Mouse (Mus musculus): ENCODE measurements around the gene Fam76b. TPM values are rescaled to one million over a fixed set of nuclear protein-coding genes. Genes with fewer than 3 reads are reported as not detected.

Fam76b gene
- polyA plus RNA-seq, 1 experiment from 2014 or later: 12.5 TPM

DNA sequence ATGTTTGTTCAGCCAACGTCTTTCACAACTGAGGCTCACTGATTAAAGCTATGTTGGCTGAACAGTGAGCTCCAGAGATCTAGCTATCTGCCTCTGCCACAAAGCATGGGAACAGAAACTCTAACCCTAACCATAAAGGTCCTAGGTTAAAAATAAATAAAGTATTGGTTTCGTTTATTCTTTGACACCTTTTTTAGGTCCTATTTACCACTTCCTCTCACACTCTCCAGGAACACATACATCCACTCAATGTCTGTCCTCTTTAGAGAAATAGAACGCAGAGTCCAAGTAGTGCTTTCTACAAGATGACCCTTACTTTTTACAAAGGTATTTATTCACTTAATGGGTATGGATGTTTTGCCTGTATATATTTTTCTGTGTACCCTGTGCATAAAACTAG lies 6.7 kb upstream of the Fam76b start:
- no peak overlapping the region for H3K9ac ChIP-seq (ENCODE audit: low read depth, low read length)
- no peaks in the 10 kb centered on the region for H3K27me3 ChIP-seq (replicated peaks; ENCODE audit: control insufficient read depth, insufficient read depth, low read length)
- 0 out of 2 replicates have a peak, but pooled peaks cover 12% of the 10 kb centered on the region for H3K36me3 ChIP-seq (ENCODE audit: control insufficient read depth, insufficient read depth, low read length)
- peaks cover 9% of the 10 kb centered on the region for H3K4me1 ChIP-seq (ENCODE audit: control insufficient read depth, insufficient read depth, low read length)
- no peak overlapping the region for H3K4me3 ChIP-seq (ENCODE audit: low read length)
- no peak overlapping the region for H3K4me2 ChIP-seq (ENCODE audit: low read depth, low read length)
- WGBS: 90% methylated on average over 3 of the region's 3 CpGs
- H3K27ac ChIP-seq (ENCODE audit: low read length): no peak overlapping the region
- no peak for ATAC-seq
- H3K9me3 ChIP-seq (ENCODE audit: control insufficient read depth, low read length): no peaks in the 10 kb centered on the region

DNA sequence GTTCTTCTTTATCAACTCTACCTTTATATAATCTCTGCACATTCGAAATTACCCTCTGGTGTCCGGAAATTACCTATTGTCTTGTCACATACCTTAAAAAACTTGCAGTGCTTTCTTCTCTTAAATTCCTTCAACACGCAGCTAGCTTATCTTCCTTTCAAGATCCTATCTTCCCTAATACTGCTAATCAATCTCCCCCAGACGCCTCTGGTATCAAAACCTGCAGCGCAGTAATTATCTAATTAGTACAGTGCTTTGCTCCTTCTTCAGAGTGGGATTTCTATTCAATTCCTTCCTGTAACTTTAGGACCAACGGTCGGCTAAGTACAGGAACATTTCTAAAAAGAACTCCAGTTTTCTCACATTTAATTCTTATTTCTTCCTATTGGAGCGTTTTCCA lies 1.6 kb upstream of the Fam76b start:
- Histone ChIP-seq H3K4me1 (ENCODE audit: control insufficient read depth, insufficient read depth, low read length) (peaks cover 13% of the 10 kb centered on the region), H3K9ac (ENCODE audit: low read depth, low read length) (peak overlapping the region; percentile 92), H3K27ac (ENCODE audit: low read length) (peak overlapping the region; percentile 99), H3K4me3 (ENCODE audit: low read length) (peak overlapping the region; percentile 90), H3K27me3 (replicated peaks; ENCODE audit: control insufficient read depth, insufficient read depth, low read length) (no peaks in the 10 kb centered on the region), H3K4me2 (ENCODE audit: low read depth, low read length) (peak overlapping the region; percentile 76), H3K9me3 (ENCODE audit: control insufficient read depth, low read length) (no peaks in the 10 kb centered on the region), H3K36me3 (ENCODE audit: control insufficient read depth, insufficient read depth, low read length) (no peaks in the 10 kb centered on the region)
- 3% methylated on average over 8 of the region's 8 CpGs for WGBS
- no peak for ATAC-seq

DNA sequence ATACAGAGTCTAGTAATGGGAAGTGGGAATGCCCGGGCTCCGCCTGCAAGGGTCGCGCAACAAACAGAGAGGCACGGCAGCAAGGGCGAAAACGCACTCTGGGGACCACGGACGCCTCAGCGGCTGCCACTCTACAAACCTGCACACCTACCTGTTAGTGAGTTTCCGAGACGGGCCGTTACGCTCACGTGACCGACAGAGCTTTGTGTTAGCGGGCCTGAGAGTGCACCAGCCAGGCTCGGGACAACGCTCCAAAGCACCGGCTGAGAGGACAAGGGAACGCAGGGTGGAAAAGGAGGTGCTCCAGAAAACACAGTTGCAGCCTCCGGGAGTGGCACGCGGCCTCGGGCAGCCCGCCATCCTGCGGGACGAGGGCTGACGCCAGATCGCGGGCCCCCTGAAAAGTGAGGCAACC lies 1.1 kb upstream of the Fam76b start:
- under 1% methylated on average over 31 of the region's 31 CpGs for WGBS
- ATAC-seq: peak; percentile 39
- Histone ChIP-seq H3K9me3 (ENCODE audit: control insufficient read depth, low read length) (no peaks in the 10 kb centered on the region), H3K4me3 (ENCODE audit: low read length) (peak overlapping the region; percentile 90), H3K27me3 (replicated peaks; ENCODE audit: control insufficient read depth, insufficient read depth, low read length) (no peaks in the 10 kb centered on the region), H3K27ac (ENCODE audit: low read length) (peak overlapping the region; percentile 99), H3K9ac (ENCODE audit: low read depth, low read length) (peak overlapping the region; percentile 92), H3K4me2 (ENCODE audit: low read depth, low read length) (peak overlapping the region; percentile 76), H3K4me1 (ENCODE audit: control insufficient read depth, insufficient read depth, low read length) (peaks cover 13% of the 10 kb centered on the region), H3K36me3 (ENCODE audit: control insufficient read depth, insufficient read depth, low read length) (no peaks in the 10 kb centered on the region)

DNA sequence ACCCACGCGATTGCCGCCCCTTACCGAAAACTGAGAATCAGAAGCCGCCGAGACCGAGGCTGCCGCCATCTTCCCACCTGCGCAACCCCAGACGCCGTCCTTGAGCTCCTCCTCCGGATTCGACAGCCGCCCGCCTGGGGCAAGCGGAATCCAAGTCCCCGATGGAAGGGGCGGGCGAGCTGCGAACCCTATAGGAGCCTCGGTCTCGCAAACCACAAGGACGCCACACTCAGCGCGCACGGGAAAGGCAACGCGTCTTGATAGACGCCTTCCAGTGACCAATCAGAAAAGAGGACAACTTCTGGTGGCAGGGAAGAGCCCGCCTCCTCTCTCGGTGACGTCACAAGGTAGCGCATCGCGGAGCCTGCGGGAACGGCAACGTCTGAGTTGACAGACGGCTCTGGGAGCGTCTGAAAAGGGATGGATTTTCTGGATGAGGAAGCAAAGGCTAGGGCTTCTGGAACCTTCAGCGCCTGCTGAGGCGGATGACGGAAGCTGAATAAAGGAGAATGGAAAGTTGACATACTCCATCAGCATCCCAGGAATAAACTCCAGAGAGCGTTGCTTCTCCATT lies 597 bp upstream of the Fam76b start, which contains the start of gene Cep57:
Cep57 (minus strand) TSS at position 276 of the 574 bp plus-strand sequence.
- H3K9ac ChIP-seq (ENCODE audit: low read depth, low read length): peak within 1 kb of the TSS; percentile 92
- ATAC-seq: peak; percentile 94
- no peaks in the 10 kb centered on the region for H3K27me3 ChIP-seq (replicated peaks; ENCODE audit: control insufficient read depth, insufficient read depth, low read length)
- WGBS: under 1% methylated on average over 44 of the region's 44 CpGs
- H3K4me1 ChIP-seq (ENCODE audit: control insufficient read depth, insufficient read depth, low read length): peaks cover 13% of the 10 kb centered on the region
- H3K4me3 ChIP-seq (ENCODE audit: low read length): peak within 1 kb of the TSS; percentile 90
- H3K9me3 ChIP-seq (ENCODE audit: control insufficient read depth, low read length): no peaks in the 10 kb centered on the region
- no peaks in the 10 kb centered on the region for H3K36me3 ChIP-seq (ENCODE audit: control insufficient read depth, insufficient read depth, low read length)
- peak within 1 kb of the TSS; percentile 76 for H3K4me2 ChIP-seq (ENCODE audit: low read depth, low read length)
- H3K27ac ChIP-seq (ENCODE audit: low read length): peak within 1 kb of the TSS; percentile 99

DNA sequence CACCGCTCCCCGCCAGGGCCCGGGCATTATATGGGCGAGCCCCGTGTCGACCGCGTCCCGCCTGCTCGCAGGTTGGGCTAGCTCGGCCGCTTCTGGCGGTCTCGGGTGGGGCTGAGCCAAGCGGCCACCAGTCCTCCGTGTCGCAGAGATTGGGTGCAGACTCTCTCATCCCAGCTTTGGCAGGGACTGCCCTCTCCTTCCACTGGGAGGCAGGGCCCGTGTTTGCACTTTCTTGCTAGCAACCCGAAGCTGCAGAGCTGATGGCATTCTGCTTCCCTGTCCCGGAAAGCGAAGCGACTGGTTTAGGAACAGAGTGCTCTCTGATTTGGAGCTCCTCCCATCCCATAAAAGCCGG lies 548 bp downstream of the Fam76b start:
- peak overlapping the region; percentile 60 for H3K4me2 ChIP-seq (ENCODE audit: low read depth, low read length)
- H3K27ac ChIP-seq (ENCODE audit: low read length): peak overlapping the region; percentile 97
- H3K36me3 ChIP-seq (ENCODE audit: control insufficient read depth, insufficient read depth, low read length): 0 out of 2 replicates have a peak, but pooled peaks cover 4% of the 10 kb centered on the region
- H3K27me3 ChIP-seq (replicated peaks; ENCODE audit: control insufficient read depth, insufficient read depth, low read length): no peaks in the 10 kb centered on the region
- H3K9me3 ChIP-seq (ENCODE audit: control insufficient read depth, low read length): no peaks in the 10 kb centered on the region
- 0% methylated on average over 23 of the region's 23 CpGs for WGBS
- ATAC-seq: peak; percentile 21
- H3K4me1 ChIP-seq (ENCODE audit: control insufficient read depth, insufficient read depth, low read length): peaks cover 13% of the 10 kb centered on the region
- H3K4me3 ChIP-seq (ENCODE audit: low read length): peak overlapping the region; percentile 79
- peak overlapping the region; percentile 92 for H3K9ac ChIP-seq (ENCODE audit: low read depth, low read length)

DNA sequence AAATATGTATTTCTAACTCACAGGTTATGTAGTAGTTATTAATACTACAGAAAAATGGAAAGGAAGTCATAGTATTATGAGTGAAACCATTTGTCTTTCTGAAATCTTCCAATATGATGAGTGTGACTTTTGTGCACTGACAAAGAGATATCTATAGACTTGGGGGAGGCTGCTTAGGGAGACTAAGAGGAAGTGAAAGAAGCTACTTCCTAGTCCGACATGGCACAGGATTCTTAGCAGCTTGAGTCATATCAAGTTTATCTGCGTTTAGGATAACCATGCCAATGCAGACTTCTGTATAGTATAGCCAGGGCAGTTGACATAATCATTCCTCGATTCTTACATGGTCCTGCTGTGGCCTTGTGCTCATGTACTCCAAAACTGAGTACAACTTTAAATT lies 7.7 kb downstream of the Fam76b start:
- 84% methylated on average over 3 of the region's 3 CpGs for WGBS
- no peak overlapping the region for H3K27ac ChIP-seq (ENCODE audit: low read length)
- no peaks in the 10 kb centered on the region for H3K27me3 ChIP-seq (replicated peaks; ENCODE audit: control insufficient read depth, insufficient read depth, low read length)
- no peaks in the 10 kb centered on the region for H3K9me3 ChIP-seq (ENCODE audit: control insufficient read depth, low read length)
- H3K4me2 ChIP-seq (ENCODE audit: low read depth, low read length): no peak overlapping the region
- ATAC-seq: no peak
- no peak overlapping the region for H3K9ac ChIP-seq (ENCODE audit: low read depth, low read length)
- peaks cover 16% of the 10 kb centered on the region; the same call in 1 of the 2 replicates for H3K36me3 ChIP-seq (ENCODE audit: control insufficient read depth, insufficient read depth, low read length)
- no peaks in the 10 kb centered on the region for H3K4me1 ChIP-seq (ENCODE audit: control insufficient read depth, insufficient read depth, low read length)
- H3K4me3 ChIP-seq (ENCODE audit: low read length): no peak overlapping the region

DNA sequence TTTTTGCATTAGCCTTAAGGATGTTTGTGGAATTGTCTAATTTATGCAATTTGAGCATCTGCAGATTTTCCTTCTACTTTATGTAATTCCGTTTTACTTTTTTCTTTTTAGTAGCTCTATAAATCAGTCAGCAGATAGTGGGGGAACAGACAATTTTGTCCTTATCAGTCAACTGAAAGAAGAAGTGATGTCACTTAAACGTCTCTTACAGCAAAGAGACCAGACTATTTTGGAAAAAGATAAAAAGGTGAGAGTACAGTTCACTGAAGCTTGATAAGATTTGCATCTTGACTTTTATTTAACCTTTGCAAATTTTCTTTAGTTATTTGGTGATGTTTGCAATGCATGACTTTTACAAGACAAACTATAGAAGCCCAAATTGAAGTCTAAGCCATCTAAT lies 9.2 kb downstream of the Fam76b start:
- 74% methylated on average over 2 of the region's 2 CpGs for WGBS
- H3K36me3 ChIP-seq (ENCODE audit: control insufficient read depth, insufficient read depth, low read length): peaks cover 16% of the 10 kb centered on the region; the same call in 1 of the 2 replicates
- ATAC-seq: no peak

DNA sequence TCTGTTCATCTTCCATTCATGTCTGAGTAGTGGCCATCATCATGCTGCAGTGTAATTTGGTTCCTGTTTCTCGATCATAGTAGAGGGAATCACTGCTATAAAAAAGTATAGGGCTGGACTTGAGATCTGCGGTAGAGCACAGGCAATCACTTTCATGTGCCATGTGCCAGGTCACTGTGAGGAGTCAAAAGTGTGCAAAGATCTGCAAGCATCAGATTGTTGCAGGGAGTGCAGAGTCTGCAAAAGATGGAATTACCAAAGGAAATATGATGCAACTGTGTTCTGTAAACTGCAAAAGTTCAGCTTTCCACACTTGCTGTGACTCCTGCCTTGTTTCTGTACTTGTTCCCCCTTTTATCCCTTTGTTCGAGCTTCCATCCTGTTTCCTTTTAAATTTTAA lies 20.1 kb downstream of the Fam76b start:
- H3K27me3 ChIP-seq (replicated peaks; ENCODE audit: control insufficient read depth, insufficient read depth, low read length): no peaks in the 10 kb centered on the region
- H3K4me3 ChIP-seq (ENCODE audit: low read length): no peak overlapping the region
- no peak overlapping the region for H3K27ac ChIP-seq (ENCODE audit: low read length)
- H3K9ac ChIP-seq (ENCODE audit: low read depth, low read length): no peak overlapping the region
- no peaks in the 10 kb centered on the region for H3K36me3 ChIP-seq (ENCODE audit: control insufficient read depth, insufficient read depth, low read length)
- ATAC-seq: no peak
- H3K4me2 ChIP-seq (ENCODE audit: low read depth, low read length): no peak overlapping the region
- H3K9me3 ChIP-seq (ENCODE audit: control insufficient read depth, low read length): no peaks in the 10 kb centered on the region
- H3K4me1 ChIP-seq (ENCODE audit: control insufficient read depth, insufficient read depth, low read length): no peaks in the 10 kb centered on the region
- WGBS: 83% methylated on average over 3 of the region's 3 CpGs

More for the DNA sequence above, 9.2 kb downstream of the Fam76b start:
- Histone ChIP-seq H3K9ac (ENCODE audit: low read depth, low read length) (no peak overlapping the region), H3K27ac (ENCODE audit: low read length) (no peak overlapping the region), H3K27me3 (replicated peaks; ENCODE audit: control insufficient read depth, insufficient read depth, low read length) (no peaks in the 10 kb centered on the region), H3K4me1 (ENCODE audit: control insufficient read depth, insufficient read depth, low read length) (no peaks in the 10 kb centered on the region), H3K4me2 (ENCODE audit: low read depth, low read length) (no peak overlapping the region), H3K4me3 (ENCODE audit: low read length) (no peak overlapping the region), H3K9me3 (ENCODE audit: control insufficient read depth, low read length) (no peaks in the 10 kb centered on the region)

DNA sequence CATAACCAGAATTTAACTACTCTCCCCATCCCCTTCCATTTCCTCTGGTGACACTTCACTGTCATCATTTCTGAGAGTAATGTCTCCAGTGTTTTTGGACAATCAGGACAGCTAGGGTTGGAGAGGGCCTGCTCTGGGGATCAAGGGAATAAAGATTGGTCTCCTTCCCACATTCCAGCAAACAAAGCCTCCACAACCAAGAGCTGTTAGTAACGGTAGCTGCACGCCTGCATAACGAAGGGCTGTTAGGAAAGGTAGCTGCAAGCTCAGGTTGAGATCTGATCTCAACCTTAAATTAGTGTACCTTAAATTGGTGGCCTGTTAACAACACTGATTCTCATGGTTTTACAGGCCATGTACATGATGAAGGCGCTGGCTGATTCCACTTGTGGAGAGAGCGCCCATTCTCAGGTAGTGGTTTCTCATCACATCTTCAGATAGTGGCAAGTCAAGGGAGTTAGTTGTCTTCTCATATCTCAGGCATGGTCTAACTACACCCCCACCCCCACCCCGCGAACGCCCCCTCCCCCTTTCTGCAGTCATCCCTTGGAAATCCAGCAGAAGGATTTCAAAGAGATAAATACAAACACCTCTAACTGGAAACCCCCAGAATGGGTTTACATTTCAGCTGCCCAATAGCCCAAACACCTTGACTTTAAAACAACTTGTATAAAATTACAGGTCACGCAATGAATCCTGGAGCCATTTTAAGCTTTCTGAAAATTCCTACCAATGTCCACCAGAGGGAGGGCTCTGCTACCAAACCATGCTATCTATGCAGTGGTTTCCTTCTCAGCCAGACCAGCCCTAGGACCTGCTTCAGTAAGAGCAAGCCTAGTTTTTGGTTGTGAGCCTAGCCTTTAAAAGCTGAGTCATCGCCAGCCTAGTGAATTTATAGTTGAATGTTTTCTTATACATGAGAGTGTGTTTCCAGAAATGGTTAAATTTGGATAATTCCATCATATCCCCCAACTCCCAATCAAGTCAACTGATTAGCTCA lies 21.3 kb downstream of the Fam76b start:
- H3K27ac ChIP-seq (ENCODE audit: low read length): no peak overlapping the region

More for the DNA sequence above, 21.3 kb downstream of the Fam76b start:
- Histone ChIP-seq H3K4me2 (ENCODE audit: low read depth, low read length) (no peak overlapping the region), H3K4me3 (ENCODE audit: low read length) (no peak overlapping the region), H3K9me3 (ENCODE audit: control insufficient read depth, low read length) (no peaks in the 10 kb centered on the region), H3K27me3 (replicated peaks; ENCODE audit: control insufficient read depth, insufficient read depth, low read length) (no peaks in the 10 kb centered on the region), H3K4me1 (ENCODE audit: control insufficient read depth, insufficient read depth, low read length) (no peaks in the 10 kb centered on the region), H3K9ac (ENCODE audit: low read depth, low read length) (no peak overlapping the region), H3K36me3 (ENCODE audit: control insufficient read depth, insufficient read depth, low read length) (no peaks in the 10 kb centered on the region)
- ATAC-seq: peak; percentile 60; the same call in 1 of the 2 replicates
- WGBS: 76% methylated on average over 10 of the region's 10 CpGs

Measured in intestine, embryonic 16.5 days (tissue).